Mouse (Mus musculus) kidney, postnatal 36 days (tissue): ENCODE data around the gene Esp24.
"Not testable (repeated sequence)": the region's sequence is repeated elsewhere in the genome, so short reads cannot be mapped to it uniquely, and the experiment has no call there.

Source experiments
- DNase-seq, 2 experiments: peaks; one replicate each; pipeline ENCODE4 v3.0.0; 2021 to 2022; ENCODE audit warnings: mixed read lengths in 2 of 2

Esp24 gene

DNA sequence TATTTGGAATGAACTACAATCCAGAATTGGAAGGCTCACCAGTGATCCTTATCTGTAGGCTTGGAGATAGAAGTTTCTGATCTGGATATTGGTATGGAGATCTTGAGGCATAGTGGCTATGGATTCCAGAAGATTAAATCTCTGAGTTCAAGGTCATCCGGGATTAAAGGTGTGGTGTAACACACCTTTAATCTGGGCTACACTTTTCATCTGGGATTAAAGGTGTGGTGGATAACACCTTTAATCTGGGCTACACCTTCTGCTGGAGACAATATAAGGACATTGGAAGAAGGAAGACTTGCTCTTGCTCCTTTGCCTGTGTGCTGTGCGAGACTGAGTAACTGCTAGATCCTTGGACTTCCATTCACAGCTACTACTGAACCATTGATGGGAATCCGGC is at the start of gene Esp24:
TSS of gene Esp24 (plus strand) at position 301 of the 400 bp plus-strand sequence.
- DNase-seq, result not testable (repeated sequence)

DNA sequence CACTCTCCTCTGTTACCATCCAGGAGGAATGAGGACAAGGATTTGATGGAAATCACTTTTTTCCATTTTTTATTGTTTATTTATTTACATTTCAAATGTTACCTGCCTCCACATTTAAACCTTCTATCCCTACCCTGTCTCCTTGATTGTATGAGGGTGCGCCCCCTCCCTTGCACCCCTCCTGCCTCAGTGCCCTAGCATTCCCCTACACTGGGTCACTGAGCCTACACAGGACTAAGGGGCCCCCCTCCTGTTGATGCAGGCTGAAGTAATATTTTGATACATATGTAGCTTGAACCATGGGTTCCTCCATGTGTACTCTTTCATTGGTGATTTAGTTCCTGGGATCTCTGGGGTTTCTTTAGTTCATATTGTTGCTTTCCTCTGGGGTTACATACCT is 26.6 kb upstream of the Esp24 start:
- no peak for DNase-seq

DNA sequence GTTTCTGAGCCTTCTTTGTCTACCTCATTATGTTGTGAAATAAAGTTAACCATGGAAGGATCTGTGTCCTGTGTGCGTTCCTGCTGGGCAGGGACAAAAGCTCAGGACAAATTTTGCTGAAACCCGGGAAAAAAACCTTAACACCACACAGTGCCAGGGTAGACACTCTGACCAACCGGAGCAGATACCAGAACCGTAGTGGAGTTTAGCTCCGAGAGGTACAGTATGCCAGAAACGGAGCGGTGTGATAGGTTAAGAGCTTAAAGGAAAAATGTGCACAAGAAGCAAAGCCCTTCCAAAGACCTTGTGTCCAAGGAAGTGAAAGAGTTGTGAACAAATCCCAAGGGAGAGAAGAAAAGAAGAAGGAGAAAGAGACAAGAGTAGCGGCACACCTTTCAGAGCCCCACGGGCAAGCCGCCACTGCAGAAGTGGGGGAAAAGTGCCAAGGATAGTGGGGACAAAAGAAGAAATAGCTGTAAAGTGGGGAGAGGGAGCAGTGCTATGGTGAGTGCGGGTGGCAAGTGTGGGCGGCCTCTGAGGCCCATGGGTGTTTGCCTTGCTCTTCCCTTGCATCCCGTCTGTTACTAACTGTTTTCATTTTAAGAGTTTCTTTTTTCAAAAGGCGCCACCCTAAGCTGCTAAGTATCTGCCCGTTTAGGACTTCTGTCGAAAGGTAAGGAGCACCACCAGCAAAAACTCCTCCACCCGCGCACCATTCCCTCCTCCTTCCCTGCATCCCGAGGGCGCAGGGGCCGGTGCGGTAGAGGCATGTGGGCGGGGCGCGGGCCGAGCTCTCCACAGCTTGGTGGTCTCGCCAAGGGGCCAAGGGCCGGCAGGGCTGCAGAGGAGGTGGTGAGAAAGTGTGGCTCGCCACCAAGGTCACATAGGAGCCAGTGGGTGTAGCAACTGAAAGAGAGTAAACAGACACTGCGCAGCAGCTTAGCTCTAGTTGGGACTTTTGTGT is 25.5 kb upstream of the Esp24 start:
- DNase-seq, result no peak

DNA sequence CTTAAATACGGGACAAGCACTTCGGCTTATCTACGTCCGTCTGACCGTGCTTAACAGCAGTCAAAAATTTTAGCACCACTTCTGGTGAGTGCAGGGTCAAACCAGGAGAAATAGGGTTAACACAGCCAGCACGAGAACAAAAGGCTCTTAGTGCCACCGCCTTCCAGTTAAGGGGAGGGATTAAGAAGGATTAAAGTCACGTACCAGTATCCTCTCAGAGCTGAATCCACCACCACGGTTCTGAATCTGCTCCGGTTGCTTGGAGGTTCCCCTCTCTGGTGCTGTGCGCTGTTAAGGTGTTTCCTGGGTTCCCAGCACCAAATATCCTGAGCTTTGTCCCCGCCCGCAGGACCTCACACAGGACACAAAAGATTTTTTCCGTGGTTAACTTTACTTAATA is 19.3 kb upstream of the Esp24 start:
- no peak for DNase-seq

DNA sequence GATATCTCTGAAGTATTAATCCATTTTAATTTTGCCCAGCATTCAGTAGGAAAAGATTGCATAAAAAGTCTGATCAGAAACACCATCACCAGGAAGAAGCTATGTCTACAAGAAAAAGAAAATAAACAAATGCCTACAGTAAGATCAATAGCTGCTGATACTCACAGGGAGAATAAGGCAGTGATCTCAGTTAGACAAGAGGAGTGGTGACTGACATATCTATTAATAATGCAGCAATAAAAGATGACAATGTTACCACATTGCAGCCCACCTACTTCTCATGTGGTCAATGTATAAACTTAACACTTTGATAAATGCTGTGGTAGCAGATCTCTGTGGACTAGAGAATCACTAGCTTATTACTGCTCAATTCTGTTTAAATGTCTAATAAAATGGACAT is 6.7 kb downstream of the Esp24 start, which contains the start of gene Gm21903:
TSS of gene Gm21903 (minus strand) at position 101 of the 400 bp plus-strand sequence.
- DNase-seq, result no peak

DNA sequence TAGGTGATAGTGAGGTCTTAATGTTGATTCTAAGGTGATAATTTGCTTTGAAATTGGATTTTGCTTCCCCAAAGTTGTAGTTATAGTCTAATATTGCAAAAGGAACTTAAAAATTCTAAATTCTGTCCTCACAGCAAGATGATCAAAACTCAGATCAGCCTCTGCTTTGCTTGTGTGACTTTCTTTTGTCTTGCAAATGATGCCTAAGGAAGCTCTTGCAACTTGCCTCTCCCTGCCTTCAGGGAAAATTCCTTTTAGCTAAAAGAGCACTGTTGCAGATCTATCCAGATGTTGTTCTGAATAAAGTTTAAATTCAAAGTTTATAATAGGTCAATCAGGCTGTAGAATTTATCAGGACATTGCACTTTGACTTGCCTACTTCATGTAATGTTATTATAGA is 27.1 kb downstream of the Esp24 start:
- DNase-seq, result no peak

DNA sequence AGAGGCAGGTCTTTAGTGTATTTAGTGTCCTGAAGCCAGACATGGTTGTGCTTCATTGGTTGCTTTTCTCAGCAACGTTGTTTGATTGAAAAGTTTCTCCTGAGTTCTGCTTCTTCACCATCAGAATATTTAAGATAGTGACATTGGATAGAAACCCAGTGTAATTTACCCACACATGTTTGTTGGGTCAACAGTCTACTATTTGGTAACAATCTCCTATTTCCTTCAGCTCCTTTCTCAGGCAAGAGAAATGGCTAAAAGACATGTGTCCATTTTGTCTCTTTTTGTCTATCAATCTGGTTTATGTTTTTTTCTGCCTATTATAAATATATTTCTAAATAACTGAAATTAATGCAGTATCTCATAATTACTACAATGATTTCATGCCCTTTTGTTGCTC is 40.4 kb downstream of the Esp24 start, which contains the start of gene Esp23:
TSS of gene Esp23 (minus strand) at position 101 of the 400 bp plus-strand sequence.
- DNase-seq, result no peak
